Mouse (Mus musculus): ENCODE measurements around the gene Gnaq.

GRCm38 (mm10) chr19:16215430-16216016 is 82.9 kb downstream of the Gnaq start:
- no peak for TF ChIP-seq POLR2A (IDR thresholded peaks at IDR 0.05; ENCODE audit: low read depth, low read length)
- TF ChIP-seq CTCF (IDR thresholded peaks at IDR 0.05; ENCODE audit: borderline replicate concordance, insufficient read depth, low read length), result no peak

Measured in embryonic fibroblast, embryonic 13.5 days (primary cell).